ENCODE assay signal across 8 mouse cellular contexts in the genomic region with DNA sequence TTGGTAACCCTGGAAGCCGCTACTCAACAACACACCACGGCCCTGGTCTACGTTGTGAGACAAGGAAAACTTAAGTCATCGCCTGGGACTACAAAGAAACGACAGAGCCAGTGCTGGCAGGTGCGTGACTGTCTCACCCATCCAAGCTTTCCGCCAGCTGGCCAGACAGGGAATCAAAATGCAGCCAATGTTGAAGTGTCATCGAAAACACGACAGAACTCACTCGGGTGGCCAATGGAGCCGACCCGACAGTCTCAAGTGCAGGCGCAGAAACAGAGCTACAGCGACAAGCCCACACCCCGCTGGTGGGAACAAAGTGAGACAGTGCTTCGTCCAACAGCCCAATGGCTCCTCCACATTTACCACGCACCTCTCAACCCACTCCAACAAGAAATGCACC. TPM values are rescaled to one million over a fixed set of nuclear protein-coding genes. Genes with fewer than 3 reads are reported as not detected.
DNase-seq lines count a peak whose midpoint lies in the region; ATAC-seq lines count a peak whose summit lies in the region.

No protein-coding gene starts in this region.

- no peaks in the 10 kb centered on the region for H3K27me3 ChIP-seq in embryonic facial prominence, embryonic 14.5 days (replicated peaks; ENCODE audit: control insufficient read depth, insufficient read depth, low read length)

- no peaks in the 10 kb centered on the region for H3K9me3 ChIP-seq in embryonic facial prominence, embryonic 14.5 days (ENCODE audit: control insufficient read depth, low read length)

- 76% methylated on average over 17 of the region's 17 CpGs for WGBS in embryonic facial prominence, embryonic 14.5 days

- no peak overlapping the region for H3K4me3 ChIP-seq in embryonic facial prominence, embryonic 14.5 days (ENCODE audit: low read depth, low read length)

- H3K36me3 ChIP-seq in embryonic facial prominence, embryonic 14.5 days (ENCODE audit: control insufficient read depth, insufficient read depth, low read length) = no peaks in the 10 kb centered on the region; the same call in 1 of the 2 replicates

- H3K27ac ChIP-seq in embryonic facial prominence, embryonic 14.5 days (replicated peaks; ENCODE audit: low read depth, low read length) = peak overlapping the region; percentile 59

- ATAC-seq in frontal cortex, adult (ENCODE audit: low TSS enrichment) = 0 out of 2 replicates have a peak, but pooled peaks have one; percentile 11
- no peak for ATAC-seq in embryonic facial prominence, embryonic 14.5 days (ENCODE audit: low read depth)

- H3K4me2 ChIP-seq in embryonic facial prominence, embryonic 14.5 days (ENCODE audit: low read depth, low read length) = peak overlapping the region; percentile 10; the same call in 1 of the 2 replicates

- H3K4me1 ChIP-seq in embryonic facial prominence, embryonic 14.5 days (ENCODE audit: control insufficient read depth, insufficient read depth, low read length) = peaks cover 54% of the 10 kb centered on the region

- DNase-seq in frontal cortex, postnatal 10 days (ENCODE audit: low spot score in 2 of 2) = no peak
- no peak for DNase-seq in embryonic facial prominence, embryonic 14.5 days (ENCODE audit: low spot score)
- DNase-seq in heart, postnatal 4 days = peak; percentile 54
- DNase-seq in lung, postnatal 14 days = peak; percentile 57
- no peak for DNase-seq in adipocyte (ENCODE audit: low spot score)
- DNase-seq in spleen, postnatal 4 days (ENCODE audit: low spot score in 2 of 2) = no peak
- no peak for DNase-seq in kidney, adult 8-10 months

- no peak overlapping the region for H3K9ac ChIP-seq in embryonic facial prominence, embryonic 14.5 days (ENCODE audit: low read depth, low read length)

RNA-seq across cellular contexts. Expression of gene Ncor2, which starts 29.9 kb away (rescaled TPM):
- polyA plus RNA-seq in embryonic facial prominence, embryonic 14.5 days (2014; fragmentation: Nextera tagmentation; extraction: Ambion mirVana) = 34.9 and 37.3 TPM in 2 replicates
- 100 to 1,000 TPM; 104 to 112 TPM for total RNA-seq in heart, postnatal 4 days (2021)

Comparison
In these comparisons a context has a peak if more than half of its experiments do, and no peak if none do; other contexts are left out.
1. DNase-seq: peak in heart, postnatal 4 days (single experiment) and lung, postnatal 14 days (single experiment); none in frontal cortex, postnatal 10 days (0 of 2), embryonic facial prominence, embryonic 14.5 days (single experiment), adipocyte (single experiment), spleen, postnatal 4 days (0 of 2) and kidney, adult 8-10 months (0 of 2).